In genomic region chr3:28111516-28111915, GRCm38 (mm10) we compare ENCODE assay signal across 15 mouse cellular contexts.
DNase-seq lines count a peak whose midpoint lies in the region; ATAC-seq and TF ChIP-seq lines count a peak whose summit lies in the region.
"Had no signal": no experiment of that assay in that cellular context is flagged by ENCODE, and none has a peak within 500 bp of the region (broad histone marks: within the 10 kb centered on the region; RNA-seq: fewer than 3 reads in every experiment).

No protein-coding gene starts in this region.

- no peak overlapping the region for H3K4me3 ChIP-seq in lung, postnatal 0 days (ENCODE audit: low read depth, low read length)
- no peak overlapping the region for H3K4me3 ChIP-seq in stomach, postnatal 0 days (ENCODE audit: low read depth, low read length)
- H3K4me3 ChIP-seq in midbrain, postnatal 0 days (ENCODE audit: low read depth, low read length), result no peak overlapping the region
- H3K4me3 ChIP-seq: limb, embryonic 13.5 days; neural tube, embryonic 13.5 days had no signal

- 28% methylated on average over 5 of the region's 5 CpGs for WGBS in lung, postnatal 0 days
- 35% methylated on average over 5 of the region's 5 CpGs for WGBS in stomach, postnatal 0 days
- 78% methylated on average over 5 of the region's 5 CpGs for WGBS in midbrain, postnatal 0 days

- peak; percentile 24 for DNase-seq in lung, postnatal 0 days (ENCODE audit: low spot score)
- no peak for DNase-seq in lung, postnatal 4 days
- DNase-seq in adrenal gland, postnatal 25 days, result peak; percentile 53
- DNase-seq in heart, postnatal 14 days, result peak; percentile 36 to 58
- peak; percentile 16 for DNase-seq in stomach, postnatal 0 days (ENCODE audit: low spot score)
- no peak for DNase-seq in embryo, embryonic 9.5 days (ENCODE audit: extremely low spot score)
- DNase-seq in midbrain, postnatal 0 days (ENCODE audit: low spot score), result no peak
- no peak for DNase-seq in layer of hippocampus, adult 8-10 months (ENCODE audit: low spot score in 2 of 2)
- DNase-seq: cerebellum, postnatal 36 days; gastrocnemius, postnatal 25 days; spleen, adult 18-20 months; thymus, postnatal 4 days had no signal

- H3K4me1 ChIP-seq in lung, postnatal 0 days (ENCODE audit: insufficient read depth, low read depth, low read length), result no peaks in the 10 kb centered on the region
- H3K4me1 ChIP-seq in stomach, postnatal 0 days (replicated peaks; ENCODE audit: control insufficient read depth, insufficient read depth), result no peaks in the 10 kb centered on the region
- 0 out of 2 replicates have a peak, but pooled peaks cover 3% of the 10 kb centered on the region for H3K4me1 ChIP-seq in midbrain, postnatal 0 days (ENCODE audit: insufficient read depth, low read length)
- H3K4me1 ChIP-seq: neural tube, embryonic 13.5 days had no signal

- intact Hi-C loops in heart, postnatal 14 days (cut with DNase I), result no loop called here

- no peak for TF ChIP-seq EP300 in lung, postnatal 0 days (IDR thresholded peaks at IDR 0.05)
- no peak for TF ChIP-seq EP300 in stomach, postnatal 0 days (optimal IDR thresholded peaks at IDR 0.05)

- H3K36me3 ChIP-seq in lung, postnatal 0 days (ENCODE audit: insufficient read depth, low read length), result no peaks in the 10 kb centered on the region; the same call in 1 of the 2 replicates
- H3K36me3 ChIP-seq in stomach, postnatal 0 days (ENCODE audit: control insufficient read depth, insufficient read depth, low read length), result peaks cover 3% of the 10 kb centered on the region; the same call in 1 of the 2 replicates
- no peaks in the 10 kb centered on the region for H3K36me3 ChIP-seq in midbrain, postnatal 0 days (ENCODE audit: insufficient read depth, low read length)
- H3K36me3 ChIP-seq: limb, embryonic 13.5 days; neural tube, embryonic 13.5 days had no signal

- no peak overlapping the region for H3K27ac ChIP-seq in lung, postnatal 0 days (ENCODE audit: low read length)
- H3K27ac ChIP-seq in stomach, postnatal 0 days (replicated peaks), result no peak overlapping the region
- no peak overlapping the region for H3K27ac ChIP-seq in midbrain, postnatal 0 days (ENCODE audit: low read depth, low read length)
- H3K27ac ChIP-seq: kidney, postnatal 0 days; limb, embryonic 13.5 days; neural tube, embryonic 13.5 days had no signal

- H3K4me2 ChIP-seq in lung, postnatal 0 days (replicated peaks; ENCODE audit: low read depth, low read length), result no peak overlapping the region
- no peak overlapping the region for H3K4me2 ChIP-seq in stomach, postnatal 0 days (replicated peaks; ENCODE audit: low read depth)
- H3K4me2 ChIP-seq in midbrain, postnatal 0 days (ENCODE audit: low read depth, low read length, poor library complexity, severe bottlenecking), result no peak overlapping the region
- H3K4me2 ChIP-seq: limb, embryonic 13.5 days; neural tube, embryonic 13.5 days had no signal

- H3K9ac ChIP-seq in lung, postnatal 0 days (replicated peaks; ENCODE audit: low read depth), result no peak overlapping the region
- H3K9ac ChIP-seq in stomach, postnatal 0 days (ENCODE audit: low read length), result no peak overlapping the region
- no peak overlapping the region for H3K9ac ChIP-seq in midbrain, postnatal 0 days (replicated peaks; ENCODE audit: low read length, poor library complexity, severe bottlenecking)
- H3K9ac ChIP-seq: limb, embryonic 13.5 days; neural tube, embryonic 13.5 days had no signal

- TF ChIP-seq CTCF in lung, postnatal 0 days (IDR thresholded peaks at IDR 0.05), result no peak
- TF ChIP-seq CTCF in stomach, postnatal 0 days (IDR thresholded peaks at IDR 0.05; ENCODE audit: low read depth), result no peak
- TF ChIP-seq CTCF in midbrain, postnatal 0 days (IDR thresholded peaks at IDR 0.05), result no peak

- no peaks in the 10 kb centered on the region for H3K27me3 ChIP-seq in lung, postnatal 0 days (replicated peaks; ENCODE audit: insufficient read depth, low read length)
- no peaks in the 10 kb centered on the region for H3K27me3 ChIP-seq in stomach, postnatal 0 days (ENCODE audit: control insufficient read depth, insufficient read depth, low read length)
- no peaks in the 10 kb centered on the region for H3K27me3 ChIP-seq in midbrain, postnatal 0 days (ENCODE audit: insufficient read depth, low read length)
- H3K27me3 ChIP-seq: limb, embryonic 13.5 days; neural tube, embryonic 13.5 days had no signal

- no peak for ATAC-seq in lung, postnatal 0 days
- no peak for ATAC-seq in stomach, postnatal 0 days (ENCODE audit: low FRiP score, low TSS enrichment)
- ATAC-seq in midbrain, postnatal 0 days (ENCODE audit: low FRiP score), result no peak

- H3K9me3 ChIP-seq in lung, postnatal 0 days (ENCODE audit: low read length), result no peaks in the 10 kb centered on the region
- no peaks in the 10 kb centered on the region for H3K9me3 ChIP-seq in stomach, postnatal 0 days (ENCODE audit: control insufficient read depth, low read length)
- no peaks in the 10 kb centered on the region for H3K9me3 ChIP-seq in midbrain, postnatal 0 days (ENCODE audit: low read length)
- H3K9me3 ChIP-seq: limb, embryonic 13.5 days; neural tube, embryonic 13.5 days had no signal

Comparison
In these comparisons a context has a peak if more than half of its experiments do, and no peak if none do; other contexts are left out.
1. DNase-seq: peak in lung, postnatal 0 days (single experiment), adrenal gland, postnatal 25 days (single experiment), heart, postnatal 14 days (2 of 2) and stomach, postnatal 0 days (single experiment); none in lung, postnatal 4 days (0 of 2), embryo, embryonic 9.5 days (single experiment), midbrain, postnatal 0 days (single experiment) and layer of hippocampus, adult 8-10 months (0 of 2).